Mouse (Mus musculus): ENCODE results near the gene Gstm7. TPM values are rescaled to one million over a fixed set of nuclear protein-coding genes. Genes with fewer than 3 reads are reported as not detected.

Gene Gstm7
- polyA plus RNA-seq, 1 experiment from 2014 or later = 5.6 TPM

GRCm38 (mm10) chr3:107941261-107941660 is 9.6 kb upstream of the Gstm7 start:
- Histone ChIP-seq H3K27me3 (replicated peaks; ENCODE audit: insufficient read depth, low read length) (no peaks in the 10 kb centered on the region), H3K9ac (replicated peaks; ENCODE audit: low read depth) (no peak overlapping the region), H3K27ac (ENCODE audit: low read length) (no peak overlapping the region), H3K4me1 (ENCODE audit: insufficient read depth, low read depth, low read length) (peaks cover 3% of the 10 kb centered on the region; the same call in 1 of the 2 replicates), H3K4me3 (ENCODE audit: low read depth, low read length) (no peak overlapping the region), H3K36me3 (ENCODE audit: insufficient read depth, low read length) (no peaks in the 10 kb centered on the region), H3K4me2 (replicated peaks; ENCODE audit: low read depth, low read length) (no peak overlapping the region), H3K9me3 (ENCODE audit: low read length) (no peaks in the 10 kb centered on the region)
- ATAC-seq (no peak), DNase-seq (ENCODE audit: low spot score) (no peak)
- 82% methylated on average over 4 of the region's 4 CpGs for WGBS
- TF ChIP-seq EP300 (IDR thresholded peaks at IDR 0.05) (no peak), CTCF (IDR thresholded peaks at IDR 0.05) (no peak)

- no peak for ATAC-seq
- no peak overlapping the region for H3K9ac ChIP-seq (replicated peaks; ENCODE audit: low read depth)
- 60% methylated on average over 7 of the region's 7 CpGs for WGBS
- H3K9me3 ChIP-seq (ENCODE audit: low read length) = no peaks in the 10 kb centered on the region
- peaks cover 3% of the 10 kb centered on the region; the same call in 1 of the 2 replicates for H3K4me1 ChIP-seq (ENCODE audit: insufficient read depth, low read depth, low read length)
- H3K27me3 ChIP-seq (replicated peaks; ENCODE audit: insufficient read depth, low read length) = no peaks in the 10 kb centered on the region
- no peak overlapping the region for H3K27ac ChIP-seq (ENCODE audit: low read length)
- no peak for DNase-seq (ENCODE audit: low spot score)
- TF ChIP-seq CTCF (IDR thresholded peaks at IDR 0.05) (no peak), EP300 (IDR thresholded peaks at IDR 0.05) (no peak)
- no peaks in the 10 kb centered on the region for H3K36me3 ChIP-seq (ENCODE audit: insufficient read depth, low read length)
- no peak overlapping the region for H3K4me3 ChIP-seq (ENCODE audit: low read depth, low read length)
- no peak overlapping the region for H3K4me2 ChIP-seq (replicated peaks; ENCODE audit: low read depth, low read length)
Observed at GRCm38 (mm10) chr3:107940524-107940923, 8.9 kb upstream of the Gstm7 start.

- Histone ChIP-seq H3K27ac (ENCODE audit: low read length) (no peak overlapping the region), H3K9me3 (ENCODE audit: low read length) (no peaks in the 10 kb centered on the region), H3K27me3 (replicated peaks; ENCODE audit: insufficient read depth, low read length) (no peaks in the 10 kb centered on the region), H3K9ac (replicated peaks; ENCODE audit: low read depth) (no peak overlapping the region), H3K4me3 (ENCODE audit: low read depth, low read length) (no peak overlapping the region), H3K4me2 (replicated peaks; ENCODE audit: low read depth, low read length) (no peak overlapping the region), H3K4me1 (ENCODE audit: insufficient read depth, low read depth, low read length) (peaks cover 3% of the 10 kb centered on the region; the same call in 1 of the 2 replicates), H3K36me3 (ENCODE audit: insufficient read depth, low read length) (no peaks in the 10 kb centered on the region)
- WGBS = 52% methylated on average over 4 of the region's 4 CpGs
- DNase-seq (ENCODE audit: low spot score) (no peak), ATAC-seq (no peak)
- TF ChIP-seq EP300 (IDR thresholded peaks at IDR 0.05) = no peak
- no peak for TF ChIP-seq CTCF (IDR thresholded peaks at IDR 0.05)
Observed at GRCm38 (mm10) chr3:107939830-107940229, 8.2 kb upstream of the Gstm7 start.

GRCm38 (mm10) chr3:107939403-107939802 is 7.8 kb upstream of the Gstm7 start:
- H3K9ac ChIP-seq (replicated peaks; ENCODE audit: low read depth) = no peak overlapping the region
- 28% methylated on average over 3 of the region's 3 CpGs for WGBS
- H3K4me3 ChIP-seq (ENCODE audit: low read depth, low read length) = no peak overlapping the region
- peaks cover 3% of the 10 kb centered on the region; the same call in 1 of the 2 replicates for H3K4me1 ChIP-seq (ENCODE audit: insufficient read depth, low read depth, low read length)
- H3K9me3 ChIP-seq (ENCODE audit: low read length) = no peaks in the 10 kb centered on the region
- H3K27ac ChIP-seq (ENCODE audit: low read length) = no peak overlapping the region
- H3K4me2 ChIP-seq (replicated peaks; ENCODE audit: low read depth, low read length) = no peak overlapping the region
- peak; percentile 72 for ATAC-seq
- H3K36me3 ChIP-seq (ENCODE audit: insufficient read depth, low read length) = no peaks in the 10 kb centered on the region
- no peak for TF ChIP-seq EP300 (IDR thresholded peaks at IDR 0.05)
- peak; percentile 91 for TF ChIP-seq CTCF (IDR thresholded peaks at IDR 0.05)
- peak; percentile 73 for DNase-seq (ENCODE audit: low spot score)
- H3K27me3 ChIP-seq (replicated peaks; ENCODE audit: insufficient read depth, low read length) = no peaks in the 10 kb centered on the region

GRCm38 (mm10) chr3:107935888-107936287 is 4.3 kb upstream of the Gstm7 start:
- H3K36me3 ChIP-seq (ENCODE audit: insufficient read depth, low read length) = no peaks in the 10 kb centered on the region
- H3K9ac ChIP-seq (replicated peaks; ENCODE audit: low read depth) = no peak overlapping the region
- no peak overlapping the region for H3K4me2 ChIP-seq (replicated peaks; ENCODE audit: low read depth, low read length)
- ATAC-seq (no peak), DNase-seq (ENCODE audit: low spot score) (no peak)
- no peaks in the 10 kb centered on the region for H3K27me3 ChIP-seq (replicated peaks; ENCODE audit: insufficient read depth, low read length)
- WGBS = 54% methylated on average over 3 of the region's 3 CpGs
- TF ChIP-seq CTCF (IDR thresholded peaks at IDR 0.05) = no peak
- TF ChIP-seq EP300 (IDR thresholded peaks at IDR 0.05) = no peak
- no peaks in the 10 kb centered on the region for H3K9me3 ChIP-seq (ENCODE audit: low read length)
- no peak overlapping the region for H3K27ac ChIP-seq (ENCODE audit: low read length)
- no peak overlapping the region for H3K4me3 ChIP-seq (ENCODE audit: low read depth, low read length)
- H3K4me1 ChIP-seq (ENCODE audit: insufficient read depth, low read depth, low read length) = peaks cover 3% of the 10 kb centered on the region; the same call in 1 of the 2 replicates

- ATAC-seq (no peak), DNase-seq (ENCODE audit: low spot score) (no peak)
- Histone ChIP-seq H3K4me2 (replicated peaks; ENCODE audit: low read depth, low read length) (no peak overlapping the region), H3K4me3 (ENCODE audit: low read depth, low read length) (no peak overlapping the region), H3K4me1 (ENCODE audit: insufficient read depth, low read depth, low read length) (peaks cover 3% of the 10 kb centered on the region; the same call in 1 of the 2 replicates), H3K27me3 (replicated peaks; ENCODE audit: insufficient read depth, low read length) (no peaks in the 10 kb centered on the region), H3K36me3 (ENCODE audit: insufficient read depth, low read length) (no peaks in the 10 kb centered on the region), H3K27ac (ENCODE audit: low read length) (no peak overlapping the region), H3K9me3 (ENCODE audit: low read length) (no peaks in the 10 kb centered on the region), H3K9ac (replicated peaks; ENCODE audit: low read depth) (no peak overlapping the region)
- TF ChIP-seq CTCF (IDR thresholded peaks at IDR 0.05) (no peak), EP300 (IDR thresholded peaks at IDR 0.05) (no peak)
- WGBS = 48% methylated on average over 3 of the region's 3 CpGs
Observed at GRCm38 (mm10) chr3:107935268-107935667, 3.7 kb upstream of the Gstm7 start.

- TF ChIP-seq CTCF (IDR thresholded peaks at IDR 0.05) (no peak), EP300 (IDR thresholded peaks at IDR 0.05) (no peak)
- H3K36me3 ChIP-seq (ENCODE audit: insufficient read depth, low read length) = no peaks in the 10 kb centered on the region
- peak; percentile 23 for DNase-seq (ENCODE audit: low spot score)
- peaks cover 3% of the 10 kb centered on the region; the same call in 1 of the 2 replicates for H3K4me1 ChIP-seq (ENCODE audit: insufficient read depth, low read depth, low read length)
- WGBS = 47% methylated on average over 6 of the region's 6 CpGs
- no peak overlapping the region for H3K27ac ChIP-seq (ENCODE audit: low read length)
- no peak for ATAC-seq
- no peak overlapping the region for H3K4me3 ChIP-seq (ENCODE audit: low read depth, low read length)
- H3K9ac ChIP-seq (replicated peaks; ENCODE audit: low read depth) = no peak overlapping the region
- no peaks in the 10 kb centered on the region for H3K27me3 ChIP-seq (replicated peaks; ENCODE audit: insufficient read depth, low read length)
- H3K9me3 ChIP-seq (ENCODE audit: low read length) = no peaks in the 10 kb centered on the region
- H3K4me2 ChIP-seq (replicated peaks; ENCODE audit: low read depth, low read length) = no peak overlapping the region
Observed at GRCm38 (mm10) chr3:107932128-107932527, 511 bp upstream of the Gstm7 start.

Measured in lung, postnatal 0 days (tissue).